Mouse (Mus musculus): ENCODE data around the gene Pex3. TPM values are rescaled to one million over a fixed set of nuclear protein-coding genes. Genes with fewer than 3 reads are reported as not detected.
A peak's percentile ranks its signal among the peaks of the same experiment; 100 is the strongest.

Pex3 gene
- polyA plus RNA-seq, 1 experiment from 2014 or later, result 14.2 TPM

- Histone ChIP-seq H3K27ac (no peak overlapping the region), H3K4me2 (no peak overlapping the region), H3K36me3 (no peaks in the 10 kb centered on the region), H3K9me3 (replicated peaks) (no peaks in the 10 kb centered on the region), H3K4me3 (no peak overlapping the region), H3K4me1 (no peaks in the 10 kb centered on the region), H3K27me3 (replicated peaks) (no peaks in the 10 kb centered on the region), H3K9ac (no peak overlapping the region)
- WGBS (ENCODE audit: insufficient replicate concordance), result 57% methylated on average over 7 of the region's 7 CpGs
- no peak for ATAC-seq
Measured at GRCm38 (mm10) chr10:13569818-13570217, 16.9 kb upstream of the Pex3 start.

GRCm38 (mm10) chr10:13566393-13566792, 13.5 kb upstream of the Pex3 start:
- H3K27ac ChIP-seq, result no peak overlapping the region
- ATAC-seq, result no peak; the same call in 1 of the 2 replicates
- WGBS (ENCODE audit: insufficient replicate concordance), result 58% methylated on average over 13 of the region's 13 CpGs
- H3K4me3 ChIP-seq, result no peak overlapping the region
- no peaks in the 10 kb centered on the region for H3K9me3 ChIP-seq (replicated peaks)
- 0 out of 2 replicates have a peak overlapping the region, but pooled peaks have one; percentile 10 for H3K4me2 ChIP-seq
- H3K27me3 ChIP-seq (replicated peaks), result no peaks in the 10 kb centered on the region
- no peaks in the 10 kb centered on the region for H3K4me1 ChIP-seq
- H3K36me3 ChIP-seq, result peaks cover 26% of the 10 kb centered on the region
- H3K9ac ChIP-seq, result no peak overlapping the region

- H3K9ac ChIP-seq, result no peak overlapping the region
- 61% methylated on average over 8 of the region's 8 CpGs for WGBS (ENCODE audit: insufficient replicate concordance)
- peak overlapping the region; percentile 37 for H3K4me2 ChIP-seq
- ATAC-seq, result no peak
- H3K9me3 ChIP-seq (replicated peaks), result no peaks in the 10 kb centered on the region
- no peaks in the 10 kb centered on the region for H3K27me3 ChIP-seq (replicated peaks)
- H3K36me3 ChIP-seq, result peaks cover 39% of the 10 kb centered on the region
- no peak overlapping the region for H3K27ac ChIP-seq
- H3K4me3 ChIP-seq, result no peak overlapping the region
- H3K4me1 ChIP-seq, result no peaks in the 10 kb centered on the region
Measured at GRCm38 (mm10) chr10:13565080-13565448, 12.1 kb upstream of the Pex3 start.

- H3K9ac ChIP-seq, result no peak overlapping the region
- H3K4me2 ChIP-seq, result peak overlapping the region; percentile 37
- H3K27ac ChIP-seq, result no peak overlapping the region
- WGBS (ENCODE audit: insufficient replicate concordance), result 28% methylated on average over 24 of the region's 24 CpGs
- H3K4me1 ChIP-seq, result no peaks in the 10 kb centered on the region
- no peaks in the 10 kb centered on the region for H3K9me3 ChIP-seq (replicated peaks)
- no peak overlapping the region for H3K4me3 ChIP-seq
- ATAC-seq, result no peak
- no peaks in the 10 kb centered on the region for H3K27me3 ChIP-seq (replicated peaks)
- peaks cover 42% of the 10 kb centered on the region for H3K36me3 ChIP-seq
Measured at GRCm38 (mm10) chr10:13564364-13565079, 11.6 kb upstream of the Pex3 start.

GRCm38 (mm10) chr10:13560014-13560674, 7.2 kb upstream of the Pex3 start:
- no peak overlapping the region for H3K4me3 ChIP-seq

GRCm38 (mm10) chr10:13554316-13554715, 1.4 kb upstream of the Pex3 start:
- H3K27me3 ChIP-seq (replicated peaks), result no peaks in the 10 kb centered on the region
- peak overlapping the region; percentile 81; the same call in 1 of the 2 replicates for H3K4me2 ChIP-seq
- 95% methylated on average over 1 of the region's 1 CpGs for WGBS (ENCODE audit: insufficient replicate concordance)
- no peaks in the 10 kb centered on the region for H3K9me3 ChIP-seq (replicated peaks)
- H3K27ac ChIP-seq, result no peak overlapping the region
- H3K9ac ChIP-seq, result no peak overlapping the region
- peaks cover 20% of the 10 kb centered on the region for H3K36me3 ChIP-seq
- no peak for ATAC-seq
- peaks cover 21% of the 10 kb centered on the region for H3K4me1 ChIP-seq
- no peak overlapping the region for H3K4me3 ChIP-seq

More at GRCm38 (mm10) chr10:13560014-13560674, 7.2 kb upstream of the Pex3 start:
- no peaks in the 10 kb centered on the region for H3K9me3 ChIP-seq (replicated peaks)
- no peak for ATAC-seq
- 0 out of 2 replicates have a peak, but pooled peaks cover 9% of the 10 kb centered on the region for H3K4me1 ChIP-seq
- no peak overlapping the region for H3K9ac ChIP-seq
- H3K27me3 ChIP-seq (replicated peaks), result no peaks in the 10 kb centered on the region
- H3K36me3 ChIP-seq, result peaks cover 59% of the 10 kb centered on the region
- WGBS (ENCODE audit: insufficient replicate concordance), result 85% methylated on average over 13 of the region's 13 CpGs
- no peak overlapping the region for H3K27ac ChIP-seq
- H3K4me2 ChIP-seq, result no peak overlapping the region

GRCm38 (mm10) chr10:13553498-13553985, 600 bp upstream of the Pex3 start:
- H3K4me3 ChIP-seq, result peak overlapping the region; percentile 77
- ATAC-seq, result peak; percentile 57
- peak overlapping the region; percentile 86 for H3K27ac ChIP-seq
- H3K4me2 ChIP-seq, result peak overlapping the region; percentile 81
- no peaks in the 10 kb centered on the region for H3K9me3 ChIP-seq (replicated peaks)
- no peaks in the 10 kb centered on the region for H3K27me3 ChIP-seq (replicated peaks)
- WGBS (ENCODE audit: insufficient replicate concordance), result 19% methylated on average over 10 of the region's 10 CpGs
- peak overlapping the region; percentile 82 for H3K9ac ChIP-seq
- H3K4me1 ChIP-seq, result peaks cover 15% of the 10 kb centered on the region
- peaks cover 13% of the 10 kb centered on the region for H3K36me3 ChIP-seq

- Histone ChIP-seq H3K4me1 (no peaks in the 10 kb centered on the region), H3K27me3 (replicated peaks) (no peaks in the 10 kb centered on the region), H3K36me3 (peaks cover 27% of the 10 kb centered on the region), H3K4me3 (no peak overlapping the region), H3K9me3 (replicated peaks) (no peaks in the 10 kb centered on the region), H3K9ac (no peak overlapping the region), H3K4me2 (no peak overlapping the region), H3K27ac (no peak overlapping the region)
- ATAC-seq, result no peak
- 85% methylated on average over 5 of the region's 5 CpGs for WGBS (ENCODE audit: insufficient replicate concordance)
Measured at GRCm38 (mm10) chr10:13541721-13542120, 11.2 kb downstream of the Pex3 start.

GRCm38 (mm10) chr10:13539769-13540333, 13.1 kb downstream of the Pex3 start:
- Histone ChIP-seq H3K9me3 (replicated peaks) (no peaks in the 10 kb centered on the region), H3K4me1 (no peaks in the 10 kb centered on the region), H3K4me3 (no peak overlapping the region), H3K36me3 (peaks cover 30% of the 10 kb centered on the region), H3K27me3 (replicated peaks) (no peaks in the 10 kb centered on the region), H3K9ac (no peak overlapping the region), H3K27ac (no peak overlapping the region), H3K4me2 (no peak overlapping the region)
- no peak for ATAC-seq
- 80% methylated on average over 7 of the region's 7 CpGs for WGBS (ENCODE audit: insufficient replicate concordance)

- H3K4me2 ChIP-seq, result no peak overlapping the region
- H3K4me3 ChIP-seq, result no peak overlapping the region
- H3K27me3 ChIP-seq (replicated peaks), result no peaks in the 10 kb centered on the region
- peaks cover 44% of the 10 kb centered on the region for H3K36me3 ChIP-seq
- H3K27ac ChIP-seq, result no peak overlapping the region
- no peaks in the 10 kb centered on the region for H3K4me1 ChIP-seq
- no peak for ATAC-seq
- 87% methylated on average over 7 of the region's 7 CpGs for WGBS (ENCODE audit: insufficient replicate concordance)
- H3K9me3 ChIP-seq (replicated peaks), result no peaks in the 10 kb centered on the region
- H3K9ac ChIP-seq, result no peak overlapping the region
Measured at GRCm38 (mm10) chr10:13536706-13537105, 16.2 kb downstream of the Pex3 start.

GRCm38 (mm10) chr10:13534751-13535150, 18.2 kb downstream of the Pex3 start:
- peaks cover 51% of the 10 kb centered on the region for H3K36me3 ChIP-seq
- no peak overlapping the region for H3K4me2 ChIP-seq
- H3K9ac ChIP-seq, result no peak overlapping the region
- no peak overlapping the region for H3K4me3 ChIP-seq
- no peaks in the 10 kb centered on the region for H3K27me3 ChIP-seq (replicated peaks)
- no peaks in the 10 kb centered on the region for H3K9me3 ChIP-seq (replicated peaks)
- 68% methylated on average over 3 of the region's 3 CpGs for WGBS (ENCODE audit: insufficient replicate concordance)
- ATAC-seq, result no peak
- H3K4me1 ChIP-seq, result no peaks in the 10 kb centered on the region
- H3K27ac ChIP-seq, result no peak overlapping the region

GRCm38 (mm10) chr10:13528155-13528554, 24.8 kb downstream of the Pex3 start:
- no peaks in the 10 kb centered on the region for H3K9me3 ChIP-seq (replicated peaks)
- no peak overlapping the region for H3K4me3 ChIP-seq
- H3K27ac ChIP-seq, result no peak overlapping the region
- H3K27me3 ChIP-seq (replicated peaks), result no peaks in the 10 kb centered on the region
- no peaks in the 10 kb centered on the region for H3K4me1 ChIP-seq
- no peak for ATAC-seq
- 71% methylated on average over 4 of the region's 4 CpGs for WGBS (ENCODE audit: insufficient replicate concordance)
- peaks cover 44% of the 10 kb centered on the region for H3K36me3 ChIP-seq
- no peak overlapping the region for H3K4me2 ChIP-seq
- H3K9ac ChIP-seq, result no peak overlapping the region

Data from liver, embryonic 12.5 days (tissue).